8 mouse cellular contexts compared by ENCODE assay signal in the genomic region with DNA sequence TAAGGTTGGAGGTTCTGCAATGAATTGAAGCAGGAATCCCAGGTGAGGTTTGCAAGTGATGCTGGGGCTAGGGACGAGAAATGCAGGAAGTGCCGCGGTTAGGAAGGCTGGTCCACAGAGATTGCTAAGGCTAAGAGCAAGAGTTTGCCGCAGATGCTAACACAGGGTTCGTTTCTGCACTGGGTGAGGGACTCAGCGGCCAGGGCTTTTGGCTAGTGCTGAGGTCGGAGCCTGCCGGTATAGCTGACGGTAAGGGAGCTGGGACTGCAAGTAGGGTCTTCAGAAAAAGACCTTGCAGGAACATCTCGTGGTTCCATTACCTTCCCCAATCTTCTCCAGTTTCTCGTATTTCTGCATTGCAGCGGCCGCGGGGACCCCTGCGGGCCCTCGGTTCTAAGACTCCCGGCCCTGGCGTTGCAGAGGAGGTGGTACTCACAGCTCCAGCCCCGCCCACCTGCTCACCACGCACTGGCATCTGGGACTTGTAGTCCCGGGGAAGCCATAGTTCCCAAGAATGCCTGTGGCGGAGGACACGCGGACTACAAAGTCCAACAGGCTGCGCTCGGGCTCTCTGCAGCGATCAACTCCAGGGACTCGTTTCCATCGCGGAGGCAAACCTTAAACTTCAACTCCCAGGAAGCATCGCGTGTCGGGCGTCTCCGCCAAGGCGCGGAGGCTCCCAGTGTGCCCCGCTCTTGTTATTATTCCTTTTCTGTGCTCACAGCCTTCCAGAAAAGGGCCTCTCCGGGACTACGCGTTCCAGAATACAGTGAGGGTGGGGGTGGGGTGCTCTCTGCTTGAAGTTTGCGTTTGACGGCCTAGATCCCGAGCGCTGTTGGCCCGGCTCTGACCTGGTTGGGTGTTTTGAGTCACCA. TPM values are rescaled to one million over a fixed set of nuclear protein-coding genes. Genes with fewer than 3 reads are reported as not detected.
DNase-seq lines count a peak whose midpoint lies in the region; ATAC-seq and TF ChIP-seq lines count a peak whose summit lies in the region.

Gene Cdk5 (minus strand): TSS at position 402 of the 875 bp plus-strand sequence.
Gene Slc4a2 (plus strand): TSS at position 709 of the 875 bp plus-strand sequence.

- no peak for TF ChIP-seq CTCF in gastrocnemius, adult 2 months (IDR thresholded peaks at IDR 0.05)
- no peak; the same call in none of the 2 replicates for TF ChIP-seq CTCF in hindbrain, postnatal 0 days (IDR thresholded peaks at IDR 0.05; ENCODE audit: low read depth)
- no peak; the same call in none of the 2 replicates for TF ChIP-seq CTCF in left cerebral cortex, adult 2 months (IDR thresholded peaks at IDR 0.05)

- peak within 1 kb of the TSS; percentile 73 for H3K9ac ChIP-seq in hindbrain, postnatal 0 days (replicated peaks; ENCODE audit: low read length)

- no peaks in the 10 kb centered on the region for H3K27me3 ChIP-seq in hindbrain, postnatal 0 days (ENCODE audit: insufficient read depth, low read length)

- under 1% methylated on average over 46 of the region's 46 CpGs for WGBS in hindbrain, postnatal 0 days

- peak within 1 kb of the TSS; percentile 97 for H3K27ac ChIP-seq in gastrocnemius, adult 2 months
- H3K27ac ChIP-seq in hindbrain, postnatal 0 days = peak within 1 kb of the TSS; percentile 90
- H3K27ac ChIP-seq in left cerebral cortex, adult 2 months = peak within 1 kb of the TSS; percentile 93

- H3K4me2 ChIP-seq in hindbrain, postnatal 0 days (ENCODE audit: low read depth, low read length) = peak within 1 kb of the TSS; percentile 87

- H3K36me3 ChIP-seq in hindbrain, postnatal 0 days (ENCODE audit: insufficient read depth, low read length) = peaks cover 15% of the 10 kb centered on the region

- H3K4me1 ChIP-seq in hindbrain, postnatal 0 days (ENCODE audit: insufficient read depth, low read length) = peaks cover 12% of the 10 kb centered on the region

- no peaks in the 10 kb centered on the region for H3K9me3 ChIP-seq in hindbrain, postnatal 0 days (ENCODE audit: low read length)

- intact Hi-C loops in gastrocnemius, adult 2 months (cut with DNase I) = no loop called here
- intact Hi-C loops in left cerebral cortex, adult 2 months (cut with DNase I) = loop anchor here (1.0 to 2.0 kb wide), 4 partner anchors 21 to 47 kb away; partner anchors contain the start of genes Agap3 and Fastk

- H3K4me3 ChIP-seq in gastrocnemius, adult 2 months = peak within 1 kb of the TSS; percentile 78
- H3K4me3 ChIP-seq in hindbrain, postnatal 0 days (ENCODE audit: low read length) = peak within 1 kb of the TSS; percentile 68
- peak within 1 kb of the TSS; percentile 74 for H3K4me3 ChIP-seq in left cerebral cortex, adult 2 months

- DNase-seq in ZHBTc4 (ENCODE audit: low read depth, low spot score) = peak; percentile 100
- DNase-seq in gastrocnemius, adult 2 months = peak; percentile 99
- peak; percentile 100 for DNase-seq in hindbrain, postnatal 0 days (ENCODE audit: low spot score)
- peak; percentile 98 to 99 for DNase-seq in left cerebral cortex, adult 2 months (ENCODE audit: extremely low spot score in 1 of 2, low spot score in 2 of 2)
- peak; percentile 99 to 100 for DNase-seq in right cerebral cortex, adult 2 months (ENCODE audit: low spot score in 2 of 2)
- DNase-seq in urinary bladder, postnatal 14 days (ENCODE audit: low spot score) = peak; percentile 99

- peak; percentile 90 for ATAC-seq in common myeloid progenitor, adult 5-6 weeks (replicated peaks; ENCODE audit: low read depth, poor library complexity, severe bottlenecking)
- peak; percentile 96 for ATAC-seq in hindbrain, postnatal 0 days
- peak; percentile 87 for ATAC-seq in megakaryocyte, adult 5-6 weeks (ENCODE audit: poor library complexity, severe bottlenecking)

RNA-seq across cellular contexts. Expression of gene Cdk5, which starts in this region (rescaled TPM):
- 13.9 and 14.3 TPM in 2 replicates for total RNA-seq in common myeloid progenitor, adult 5-6 weeks (2017)
- total RNA-seq in gastrocnemius, adult 2 months (2021) = 10 to 100 TPM; 10.6 to 11.8 TPM
- 81.0 and 87.7 TPM in 2 replicates for total RNA-seq in hindbrain, postnatal 0 days (2014; rRNA removed)
- polyA plus RNA-seq in hindbrain, postnatal 0 days (2015; fragmentation: Nextera tagmentation; extraction: Ambion mirVana) = 151 and 158 TPM in 2 replicates
- total RNA-seq in left cerebral cortex, adult 2 months (2021) = 100 to 1,000 TPM; 118 to 129 TPM
- total RNA-seq in megakaryocyte, adult 5-6 weeks (2015) = 18.2 and 27.5 TPM in 2 replicates
- total RNA-seq in megakaryocyte, adult 5-6 weeks (2017) = 16.9 and 18.2 TPM in 2 replicates

RNA-seq across cellular contexts. Expression of gene Slc4a2, which starts in this region (rescaled TPM):
- total RNA-seq in common myeloid progenitor, adult 5-6 weeks (2017) = 18.9 and 35.9 TPM in 2 replicates
- total RNA-seq in gastrocnemius, adult 2 months (2021) = 10 to 100 TPM; 14.4 to 16.7 TPM
- total RNA-seq in hindbrain, postnatal 0 days (2014; rRNA removed) = 41.5 and 44.4 TPM in 2 replicates
- polyA plus RNA-seq in hindbrain, postnatal 0 days (2015; fragmentation: Nextera tagmentation; extraction: Ambion mirVana) = 17.1 and 17.8 TPM in 2 replicates
- 10 to 100 TPM; 31.0 to 33.8 TPM for total RNA-seq in left cerebral cortex, adult 2 months (2021)
- 17.2 and 19.9 TPM in 2 replicates for total RNA-seq in megakaryocyte, adult 5-6 weeks (2015)
- total RNA-seq in megakaryocyte, adult 5-6 weeks (2017) = 34.2 and 40.0 TPM in 2 replicates

Comparison
In these comparisons a context has a peak if more than half of its experiments do, and no peak if none do; other contexts are left out.
1. Peak in every context shown above with its lines: DNase-seq, ATAC-seq, H3K4me3 ChIP-seq and H3K27ac ChIP-seq.